Mouse (Mus musculus) erythroblast, embryonic 14.5 days (primary cell): ENCODE measurements around the gene Cadm1. TPM values are rescaled to one million over a fixed set of nuclear protein-coding genes. Genes with fewer than 3 reads are reported as not detected.

Source experiments
- H3K27me3 ChIP-seq: 2 replicates; pipeline ENCODE4 v1.6.1; 2012; ENCODE audit warnings: inconsistent platforms; ENCODE audit not compliant: control insufficient read depth
- H3K36me3 ChIP-seq: 2 replicates; pipeline ENCODE4 v1.6.1; 2012; ENCODE audit warnings: mild to moderate bottlenecking, inconsistent platforms; ENCODE audit not compliant: control insufficient read depth
- H3K4me1 ChIP-seq: 2 replicates; pipeline ENCODE4 v1.6.1; 2012; ENCODE audit warnings: inconsistent platforms; ENCODE audit not compliant: control insufficient read depth
- H3K4me3 ChIP-seq: replicated peaks from 2 replicates; pipeline ENCODE3; 2012; ENCODE audit warnings: moderate library complexity, mild to moderate bottlenecking, inconsistent platforms
- H3K9me3 ChIP-seq: 2 replicates; pipeline ENCODE4 v1.6.1; 2012; ENCODE audit warnings: low read length, inconsistent platforms, mixed read lengths; ENCODE audit not compliant: control insufficient read depth
- GATA1 ChIP-seq: IDR thresholded peaks from 2 replicates; pipeline ENCODE4 v1.6.1; 2012; ENCODE audit warnings: low read length, inconsistent platforms, mixed read lengths
- TAL1 ChIP-seq: IDR thresholded peaks from 3 replicates; pipeline ENCODE4 v1.6.1; 2012; ENCODE audit warnings: low read length, inconsistent platforms, mixed read lengths
- polyA plus RNA-seq: library from polyadenylated mRNA; stranded (reverse); fragments of >175 nt; gene quantifications from 2 replicates; pipeline ENCODE4 v1.2.3, GENCODE M21; 2012

The Cadm1 gene
- polyA plus RNA-seq, 1 experiment = 0.07 TPM

GRCm38 (mm10) chr9:47586176-47586575, 56.2 kb downstream of the Cadm1 start:
- Histone ChIP-seq H3K36me3 (no peaks in the 10 kb centered on the region), H3K4me1 (no peaks in the 10 kb centered on the region), H3K4me3 (no peak overlapping the region), H3K9me3 (no peaks in the 10 kb centered on the region), H3K27me3 (no peaks in the 10 kb centered on the region)
- TF ChIP-seq GATA1 (no peak), TAL1 (no peak)

DNA sequence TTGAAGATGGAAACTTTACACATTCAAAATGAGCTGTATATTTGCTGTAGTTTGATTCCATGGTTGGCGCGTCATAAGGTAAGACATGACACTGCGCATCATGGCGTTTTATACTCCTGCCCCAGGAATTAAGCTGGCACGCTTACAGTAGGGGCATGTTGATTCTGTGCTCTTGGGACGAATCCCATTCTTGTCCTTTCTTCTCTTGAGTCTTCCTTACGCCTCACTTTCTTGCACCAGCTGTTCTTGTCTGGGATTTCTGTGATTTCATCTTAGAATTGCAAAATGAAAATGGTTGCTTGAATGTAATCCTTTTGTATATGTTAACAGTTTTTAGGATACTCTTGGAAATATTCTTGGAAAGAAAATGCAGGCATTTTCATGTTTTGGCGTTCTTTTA, 56.9 kb downstream of the Cadm1 start:
- no peak for TF ChIP-seq GATA1
- TF ChIP-seq TAL1 = no peak
- Histone ChIP-seq H3K27me3 (no peaks in the 10 kb centered on the region), H3K36me3 (no peaks in the 10 kb centered on the region), H3K9me3 (no peaks in the 10 kb centered on the region), H3K4me1 (no peaks in the 10 kb centered on the region), H3K4me3 (no peak overlapping the region)

- Histone ChIP-seq H3K27me3 (no peaks in the 10 kb centered on the region), H3K4me1 (no peaks in the 10 kb centered on the region), H3K4me3 (no peak overlapping the region), H3K9me3 (no peaks in the 10 kb centered on the region), H3K36me3 (no peaks in the 10 kb centered on the region)
- TF ChIP-seq TAL1 (no peak), GATA1 (no peak)
Measured at GRCm38 (mm10) chr9:47587577-47588194, 57.7 kb downstream of the Cadm1 start.

DNA sequence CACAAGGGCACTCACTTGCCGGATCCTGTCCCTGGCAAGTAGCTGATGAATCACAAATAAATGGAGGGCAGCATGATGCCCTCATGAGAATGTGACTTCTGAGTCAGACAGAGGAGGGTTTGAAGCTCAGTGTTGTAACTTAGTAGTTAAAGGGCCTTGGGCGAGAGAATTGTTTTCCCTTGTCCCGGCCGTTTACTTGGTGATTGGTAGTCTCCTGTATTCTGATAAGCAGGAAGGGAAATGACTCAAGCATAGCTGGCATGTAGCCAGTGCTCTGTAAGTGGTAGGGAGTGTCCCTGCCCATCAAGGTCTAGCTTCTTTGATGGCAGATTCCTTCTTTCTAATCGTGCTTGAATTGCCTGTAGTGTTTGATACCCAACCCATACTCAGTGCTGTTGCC, 59.9 kb downstream of the Cadm1 start:
- TF ChIP-seq GATA1 (no peak), TAL1 (no peak)

DNA sequence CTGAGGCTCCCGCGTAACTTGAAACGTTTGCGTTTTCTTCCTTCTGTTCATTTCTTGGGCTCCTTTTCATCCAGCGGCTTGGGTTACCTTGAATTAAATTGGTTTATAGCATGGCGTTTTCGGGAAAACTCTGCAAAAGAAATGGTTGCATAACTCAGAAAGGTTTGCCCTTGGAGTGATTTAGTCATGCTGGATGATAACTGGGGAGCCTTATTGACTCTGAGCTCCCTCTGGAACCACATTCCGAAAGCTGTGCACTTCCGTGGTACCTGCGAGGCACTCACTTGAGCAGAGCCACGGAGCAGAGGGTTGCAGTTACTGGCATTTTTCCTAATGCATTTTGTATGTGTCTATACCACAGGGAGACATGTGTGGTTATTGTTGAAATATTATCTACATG, 71.6 kb downstream of the Cadm1 start:
- Histone ChIP-seq H3K9me3 (no peaks in the 10 kb centered on the region), H3K36me3 (no peaks in the 10 kb centered on the region), H3K4me3 (no peak overlapping the region), H3K27me3 (no peaks in the 10 kb centered on the region), H3K4me1 (no peaks in the 10 kb centered on the region)
- TF ChIP-seq GATA1 (no peak), TAL1 (no peak)

More for the DNA sequence above, 59.9 kb downstream of the Cadm1 start:
- Histone ChIP-seq H3K36me3 (no peaks in the 10 kb centered on the region), H3K9me3 (no peaks in the 10 kb centered on the region), H3K27me3 (no peaks in the 10 kb centered on the region), H3K4me3 (no peak overlapping the region), H3K4me1 (no peaks in the 10 kb centered on the region)

GRCm38 (mm10) chr9:47603971-47604370, 74.0 kb downstream of the Cadm1 start:
- Histone ChIP-seq H3K9me3 (no peaks in the 10 kb centered on the region), H3K36me3 (no peaks in the 10 kb centered on the region), H3K4me1 (no peaks in the 10 kb centered on the region), H3K27me3 (no peaks in the 10 kb centered on the region), H3K4me3 (no peak overlapping the region)
- no peak for TF ChIP-seq TAL1
- TF ChIP-seq GATA1 = no peak

DNA sequence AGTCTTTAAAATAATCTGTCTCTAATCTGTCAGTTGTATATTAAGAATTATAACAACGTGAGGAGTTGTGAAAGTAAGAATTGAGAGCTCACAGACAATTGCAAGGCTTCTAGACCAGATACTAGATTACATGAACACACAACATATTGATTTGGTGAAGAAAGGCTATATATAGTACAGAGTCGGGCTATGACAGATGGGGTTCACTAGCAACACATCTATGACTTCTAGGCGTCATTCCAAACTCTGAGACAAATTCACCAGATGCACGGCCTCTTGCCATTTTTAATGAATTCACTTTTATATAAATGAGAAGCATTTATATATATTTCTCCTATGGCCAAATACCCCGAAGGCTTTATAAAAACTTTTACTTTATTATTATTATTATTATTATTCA, 75.7 kb downstream of the Cadm1 start:
- Histone ChIP-seq H3K9me3 (no peaks in the 10 kb centered on the region), H3K36me3 (no peaks in the 10 kb centered on the region), H3K4me1 (no peaks in the 10 kb centered on the region), H3K4me3 (no peak overlapping the region), H3K27me3 (no peaks in the 10 kb centered on the region)
- TF ChIP-seq TAL1 = no peak
- no peak for TF ChIP-seq GATA1

GRCm38 (mm10) chr9:47608441-47608840, 78.5 kb downstream of the Cadm1 start:
- Histone ChIP-seq H3K4me1 (no peaks in the 10 kb centered on the region), H3K9me3 (no peaks in the 10 kb centered on the region), H3K4me3 (no peak overlapping the region), H3K27me3 (no peaks in the 10 kb centered on the region), H3K36me3 (no peaks in the 10 kb centered on the region)
- TF ChIP-seq TAL1 (no peak), GATA1 (no peak)

DNA sequence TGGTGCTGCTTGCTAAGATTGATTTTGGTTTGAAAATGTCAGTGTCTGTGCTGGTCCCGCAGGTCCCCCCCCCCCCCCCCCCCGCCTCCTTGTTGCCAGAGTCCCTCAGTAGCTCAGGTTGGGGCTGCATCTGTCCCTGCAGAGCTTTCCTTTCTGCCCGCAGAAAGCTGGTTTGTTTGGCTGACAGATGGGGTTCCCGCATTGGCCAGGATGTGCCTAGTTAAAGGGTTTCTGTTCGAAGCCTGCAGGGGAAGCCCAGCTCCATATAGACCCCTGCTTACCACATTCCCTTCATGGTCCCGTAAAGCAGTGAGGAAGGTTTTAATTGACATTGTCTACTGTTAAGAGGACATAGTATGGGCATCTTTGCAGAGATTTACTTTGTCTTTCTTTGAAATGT, 78.9 kb downstream of the Cadm1 start:
- H3K4me3 ChIP-seq = no peak overlapping the region
- no peaks in the 10 kb centered on the region for H3K27me3 ChIP-seq
- no peaks in the 10 kb centered on the region for H3K4me1 ChIP-seq
- H3K36me3 ChIP-seq = no peaks in the 10 kb centered on the region
- no peak for TF ChIP-seq GATA1
- TF ChIP-seq TAL1 = no peak
- no peaks in the 10 kb centered on the region for H3K9me3 ChIP-seq

DNA sequence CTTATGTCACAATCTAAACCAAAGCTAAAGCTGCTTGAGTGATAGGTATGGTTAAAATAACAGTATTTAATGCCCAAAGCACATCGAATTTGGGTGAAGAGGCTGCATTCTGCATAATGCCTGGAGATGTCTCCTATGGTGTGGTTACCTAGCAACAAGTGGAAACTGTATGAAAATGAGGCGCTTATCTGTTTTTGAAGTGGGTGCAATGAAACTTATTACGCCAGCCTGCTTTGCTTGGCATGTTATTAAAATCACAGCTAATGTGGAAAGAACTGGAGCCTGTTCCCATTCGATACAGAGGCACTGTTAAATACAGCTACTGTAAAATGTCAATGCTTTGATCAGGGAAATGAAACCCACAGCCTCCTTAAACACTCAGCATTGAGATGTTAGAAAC, 79.5 kb downstream of the Cadm1 start:
- Histone ChIP-seq H3K4me3 (no peak overlapping the region), H3K36me3 (no peaks in the 10 kb centered on the region), H3K4me1 (no peaks in the 10 kb centered on the region), H3K9me3 (no peaks in the 10 kb centered on the region), H3K27me3 (no peaks in the 10 kb centered on the region)
- TF ChIP-seq TAL1 = no peak
- no peak for TF ChIP-seq GATA1
